Mouse (Mus musculus) layer of hippocampus, adult 18-20 months (tissue): ENCODE results near the gene Myo16. TPM values are rescaled to one million over a fixed set of nuclear protein-coding genes. Genes with fewer than 3 reads are reported as not detected.

Experiments
- DNase-seq, 2 experiments: peaks; one replicate each; pipeline ENCODE4 v3.0.0; 2022; ENCODE audit warnings: low spot score in 2 of 2
- total RNA-seq, 2 experiments: library from RNA; stranded (reverse); gene quantifications; 2 replicates each; pipeline ENCODE4 v1.2.3; 2021

Myo16 gene
- total RNA-seq, 2 experiments from 2014 or later: 20.0 to 20.1 TPM

DNA sequence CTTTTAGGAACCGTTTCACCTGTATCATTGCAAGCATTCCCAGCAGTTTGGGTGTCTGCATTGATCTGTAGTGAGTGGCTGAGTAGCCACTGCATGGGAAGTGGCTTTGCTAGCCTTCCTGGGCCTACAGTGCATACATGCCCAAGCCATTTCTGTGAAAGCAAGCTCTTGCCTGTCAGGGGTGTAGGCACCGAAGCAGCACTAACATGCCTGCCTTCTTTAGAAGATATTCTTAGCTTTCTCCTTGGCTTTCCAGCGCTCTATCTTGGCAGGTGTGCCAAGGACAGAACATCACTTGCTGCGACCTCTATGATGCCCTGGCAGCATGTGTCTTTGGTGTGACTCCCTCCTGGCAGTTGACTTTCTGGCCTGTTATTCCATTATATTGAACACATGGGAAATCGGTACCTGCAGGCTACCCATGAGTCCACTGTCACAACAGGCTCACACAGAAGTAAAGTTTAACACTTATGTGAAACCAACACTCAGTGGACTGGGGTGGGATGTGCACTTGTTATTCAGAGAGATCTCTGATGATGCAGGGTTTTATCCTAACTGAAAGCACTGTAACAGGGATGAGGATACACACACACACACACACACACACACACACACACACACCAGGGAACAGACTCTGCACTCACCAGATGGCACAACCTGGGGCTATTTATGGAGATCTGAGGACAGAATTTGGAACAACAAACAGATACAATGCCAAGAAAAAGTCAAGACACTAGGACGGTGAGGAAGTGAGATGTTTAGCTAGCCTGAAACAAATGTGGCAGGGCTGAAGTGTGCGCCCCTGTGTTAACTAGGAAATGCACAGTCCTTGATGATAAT is 21.4 kb downstream of the Myo16 start:
- DNase-seq: no peak

DNA sequence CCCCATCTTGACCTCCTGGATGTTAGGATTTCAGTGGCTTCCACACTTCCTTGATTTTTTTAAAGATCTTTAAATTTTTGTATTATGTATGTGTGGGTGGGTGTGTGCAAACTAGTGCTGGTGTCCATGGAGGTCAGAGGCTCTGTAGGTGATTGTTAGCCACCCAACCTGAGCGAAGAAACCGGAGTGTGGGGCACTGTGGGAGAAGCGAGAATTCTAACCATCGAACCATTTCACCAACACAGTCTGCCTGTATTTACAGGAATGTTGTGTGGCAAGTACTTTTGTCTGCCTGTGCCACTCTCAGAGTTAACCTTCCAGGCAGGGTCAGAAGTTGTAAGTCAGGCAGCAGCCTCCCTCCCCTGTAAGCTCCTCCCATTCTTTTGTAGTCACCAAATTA is 22.3 kb downstream of the Myo16 start:
- no peak for DNase-seq

DNA sequence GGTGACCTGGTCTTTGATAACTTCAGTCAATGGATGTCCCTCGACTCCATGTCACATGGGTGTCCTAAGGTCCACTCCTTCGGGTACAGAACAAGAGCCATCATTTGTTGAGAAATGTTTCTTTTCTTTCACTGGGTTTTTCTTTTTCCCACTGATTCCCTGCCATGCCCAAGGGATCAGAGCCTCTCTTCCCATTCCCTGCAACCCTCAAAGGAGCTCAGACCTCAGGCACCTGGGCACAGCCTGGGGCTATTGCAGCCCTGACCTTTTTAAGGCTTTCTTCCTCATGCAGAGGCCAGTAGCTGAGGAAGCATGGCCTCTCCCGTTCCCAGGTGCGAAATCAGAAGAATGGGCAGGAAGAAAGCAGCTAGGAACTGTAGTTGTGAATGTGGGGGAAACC is 23.4 kb downstream of the Myo16 start:
- DNase-seq: no peak

DNA sequence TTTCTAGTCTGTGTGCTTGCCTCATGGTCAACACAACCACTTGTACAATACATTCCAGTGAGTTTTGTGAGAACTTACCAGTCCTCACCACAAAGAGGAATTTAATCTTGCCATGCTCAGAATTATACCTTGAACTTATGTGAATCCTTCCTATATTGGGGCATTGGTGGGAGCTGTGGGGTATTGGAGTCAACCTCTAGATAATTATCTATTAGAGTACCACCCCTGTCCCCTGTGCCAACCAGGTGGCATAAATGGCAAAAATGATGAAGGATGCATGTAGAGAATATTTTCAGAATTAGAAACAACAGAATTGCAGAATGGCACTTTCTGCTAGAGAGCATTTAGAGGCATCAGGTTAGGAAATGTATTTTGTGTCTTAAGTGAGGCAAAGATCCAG is 25.3 kb downstream of the Myo16 start:
- no peak for DNase-seq

DNA sequence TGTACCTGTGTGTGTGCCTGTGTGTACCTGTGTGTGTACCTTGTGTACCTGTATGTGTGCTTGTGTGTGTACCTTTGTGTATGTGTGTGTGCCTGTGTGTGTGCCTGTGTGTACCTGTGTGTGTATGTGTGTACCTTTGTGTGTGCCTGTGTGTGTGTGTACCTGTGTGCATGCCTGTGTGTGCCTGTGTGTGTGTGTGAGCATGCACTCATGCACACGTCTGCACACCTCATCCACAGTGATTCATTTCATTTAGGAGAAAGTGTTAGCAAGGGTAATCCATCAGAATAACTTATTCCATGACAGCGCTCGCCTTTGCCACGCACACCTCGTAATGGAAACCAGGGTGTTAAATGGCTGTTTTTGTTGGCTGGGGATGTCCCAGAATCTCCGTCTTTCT is 36.9 kb downstream of the Myo16 start:
- no peak for DNase-seq

DNA sequence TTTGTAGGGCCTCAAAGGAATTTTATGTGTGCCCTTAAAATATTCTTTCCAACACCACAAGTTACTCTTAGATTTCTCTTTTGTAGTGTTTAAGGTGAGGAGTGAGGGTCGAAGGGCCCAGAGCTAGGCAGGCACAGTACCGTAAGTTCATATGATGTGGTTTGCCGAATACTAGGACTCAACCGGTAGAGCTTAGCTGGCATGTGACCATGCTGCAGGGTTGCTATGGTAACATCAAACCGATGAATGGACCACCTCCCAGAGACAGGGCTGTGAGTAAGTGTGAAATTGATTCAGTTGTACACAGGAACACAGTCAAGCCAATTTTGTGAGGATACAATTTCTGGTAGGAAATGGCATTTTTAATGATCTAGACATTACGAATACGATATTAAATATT is 44.5 kb downstream of the Myo16 start:
- DNase-seq: peak; percentile 7 to 51

DNA sequence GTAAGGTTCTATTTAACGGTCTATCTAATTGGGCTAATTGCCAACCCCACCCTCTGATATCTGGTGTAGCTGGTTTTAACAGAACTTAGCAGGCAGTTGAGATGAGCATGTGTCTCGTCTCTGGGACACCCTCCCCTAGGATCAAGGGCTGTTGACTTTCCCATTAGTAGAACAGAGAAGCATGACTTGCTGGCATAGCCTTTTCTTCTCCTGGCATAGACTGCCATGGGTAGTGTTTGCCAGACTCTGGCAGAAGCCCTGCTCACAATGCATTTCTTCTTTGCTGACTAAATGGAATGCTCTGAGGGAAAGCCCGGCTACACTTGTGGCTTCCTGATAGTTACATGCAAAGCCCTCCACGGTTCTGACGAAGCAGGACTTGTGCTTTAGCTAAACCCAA is 45.6 kb downstream of the Myo16 start:
- peak; percentile 5 to 22 for DNase-seq

DNA sequence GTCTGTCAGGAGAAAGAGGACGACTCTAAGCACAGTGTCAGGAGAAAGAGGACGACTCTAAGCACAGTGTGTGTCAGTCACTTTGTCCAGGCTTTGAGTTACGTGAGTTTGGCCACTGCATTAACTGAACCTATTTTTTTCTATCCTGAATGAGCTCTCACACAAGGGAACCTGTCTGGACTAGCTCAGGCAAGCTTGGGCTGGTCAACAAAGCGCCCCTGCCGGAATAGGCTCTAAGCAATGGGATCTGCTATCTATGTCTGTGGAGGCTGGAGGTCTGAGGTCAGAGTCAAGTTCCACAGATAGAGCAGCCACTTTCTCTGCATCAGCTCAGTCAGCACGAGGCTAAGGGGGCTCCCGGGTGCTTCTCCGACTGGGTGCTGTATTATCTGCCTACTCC is 46.3 kb downstream of the Myo16 start:
- no peak for DNase-seq

DNA sequence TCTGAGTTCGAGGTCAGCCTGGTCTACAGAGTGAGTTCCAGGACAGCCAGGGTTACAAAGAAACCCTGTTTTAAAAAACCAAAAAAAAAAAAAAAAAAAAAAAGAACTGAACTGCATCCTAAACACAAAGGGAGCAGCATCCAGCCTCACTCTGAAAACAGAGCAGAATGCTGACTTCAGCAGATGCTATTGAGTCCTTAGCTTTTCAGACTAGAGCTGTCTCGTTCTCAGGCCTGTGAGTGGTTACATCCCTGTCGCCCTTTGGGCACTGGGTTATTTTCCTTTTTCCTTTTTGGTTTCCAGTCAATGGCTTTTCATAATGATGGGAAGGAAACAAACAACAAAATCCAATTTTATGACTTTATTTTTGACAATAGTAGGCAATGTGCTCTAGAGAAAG is 61.3 kb downstream of the Myo16 start:
- DNase-seq: no peak

DNA sequence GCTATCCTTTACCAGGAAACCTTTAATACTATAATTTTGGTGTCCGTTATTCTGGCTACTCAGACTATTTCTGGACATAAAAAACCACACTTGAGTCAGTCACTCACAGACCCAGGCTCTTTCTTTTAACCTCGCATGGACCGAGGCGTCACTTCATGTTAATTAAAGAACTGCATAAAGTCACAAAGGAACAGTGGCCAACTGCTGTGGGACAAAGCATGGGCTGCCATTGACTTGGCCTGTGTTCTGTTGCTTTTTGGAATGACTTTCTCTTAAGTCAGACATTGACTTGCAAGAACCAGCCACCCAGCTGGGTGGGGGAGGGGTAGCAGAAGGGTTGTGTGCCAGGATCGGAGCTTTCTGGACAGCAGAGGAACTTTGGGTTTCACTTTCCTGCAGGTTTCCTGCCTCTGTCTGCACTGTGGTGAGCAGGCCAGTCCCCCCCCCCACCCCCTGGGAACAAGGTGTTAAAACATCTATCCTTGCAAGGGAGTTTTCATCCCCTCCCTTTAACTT is 66.1 kb downstream of the Myo16 start:
- DNase-seq: no peak

DNA sequence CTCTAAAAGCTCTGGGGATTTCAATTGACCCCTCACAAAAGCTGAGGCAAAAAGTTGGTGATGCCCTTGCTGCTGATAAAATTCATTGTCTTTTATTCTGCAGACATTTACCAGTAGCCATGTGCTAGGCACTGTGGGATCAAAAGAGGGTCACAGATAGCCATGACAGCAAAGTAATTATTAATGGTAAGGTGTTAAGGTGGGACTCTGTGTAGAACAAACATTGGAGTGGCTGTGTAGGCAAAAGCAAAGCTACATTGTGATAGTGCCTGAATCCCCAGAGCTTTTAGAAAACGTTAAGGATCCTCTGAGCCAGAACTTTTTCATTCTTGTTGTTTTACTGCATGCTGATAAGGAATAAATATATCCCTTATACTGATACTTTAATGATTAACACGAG is 69.1 kb downstream of the Myo16 start:
- no peak for DNase-seq

DNA sequence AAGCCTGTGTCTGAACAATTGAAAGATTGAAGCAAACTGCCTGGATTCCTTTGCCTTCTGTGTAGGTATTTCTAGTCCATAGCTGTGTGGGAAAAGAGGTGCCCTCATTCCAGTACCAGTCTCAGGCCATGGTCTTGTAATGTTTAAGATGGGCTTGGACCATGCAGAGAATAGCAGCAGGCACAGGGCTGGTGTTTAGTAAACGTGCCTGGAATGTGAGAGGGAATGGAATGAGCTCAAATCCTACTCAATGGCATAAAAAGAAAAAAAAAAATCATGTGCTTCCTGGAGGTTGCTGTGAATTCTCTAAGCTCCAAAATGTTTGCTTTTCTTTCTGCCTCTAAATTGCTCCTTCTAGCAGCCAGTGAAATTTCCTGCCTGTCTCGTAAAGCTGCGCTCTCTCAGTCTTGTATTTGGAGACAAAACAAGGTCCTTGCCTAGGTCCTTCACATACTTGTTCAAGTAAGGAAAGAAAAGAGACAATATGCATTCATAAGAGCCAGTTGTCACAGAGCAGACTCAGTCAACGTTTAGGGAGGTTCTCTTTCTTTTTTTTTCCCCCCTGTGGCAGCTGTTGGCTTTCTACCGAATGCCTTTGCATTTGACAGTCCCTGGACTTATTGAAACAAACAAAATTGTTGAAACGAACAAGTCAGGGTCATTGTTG is 70.0 kb downstream of the Myo16 start:
- DNase-seq: no peak

DNA sequence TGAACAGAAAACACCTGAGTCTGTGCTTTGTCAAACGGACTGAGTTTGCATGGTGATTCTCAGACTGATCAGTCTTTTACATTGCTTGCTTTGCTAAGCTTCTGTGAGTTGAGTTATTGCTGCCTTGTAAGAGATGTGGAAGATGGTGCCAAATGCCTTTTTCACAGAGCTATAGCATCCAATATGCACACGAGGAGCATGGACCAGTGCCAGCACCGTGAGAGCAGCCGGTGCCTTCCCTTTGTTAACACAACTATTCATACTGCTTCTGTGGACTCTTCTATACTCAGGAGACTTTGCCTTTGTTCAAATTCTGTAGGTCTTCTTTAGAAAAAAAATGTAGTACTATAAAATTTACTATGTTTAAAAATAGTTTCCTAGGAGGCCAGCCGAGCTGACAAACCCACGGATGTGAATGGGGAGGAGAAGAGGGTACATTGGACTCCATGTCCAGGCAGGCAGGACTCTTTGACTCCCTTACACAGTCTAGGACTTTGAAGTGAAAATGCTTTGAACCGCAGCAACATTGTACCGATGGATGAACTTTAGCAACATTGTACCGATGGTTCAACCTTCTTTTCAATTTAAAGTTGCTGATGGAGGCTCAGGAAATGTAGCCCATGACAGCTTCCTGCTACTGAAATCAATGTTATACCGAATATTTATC is 70.7 kb downstream of the Myo16 start:
- DNase-seq: no peak

DNA sequence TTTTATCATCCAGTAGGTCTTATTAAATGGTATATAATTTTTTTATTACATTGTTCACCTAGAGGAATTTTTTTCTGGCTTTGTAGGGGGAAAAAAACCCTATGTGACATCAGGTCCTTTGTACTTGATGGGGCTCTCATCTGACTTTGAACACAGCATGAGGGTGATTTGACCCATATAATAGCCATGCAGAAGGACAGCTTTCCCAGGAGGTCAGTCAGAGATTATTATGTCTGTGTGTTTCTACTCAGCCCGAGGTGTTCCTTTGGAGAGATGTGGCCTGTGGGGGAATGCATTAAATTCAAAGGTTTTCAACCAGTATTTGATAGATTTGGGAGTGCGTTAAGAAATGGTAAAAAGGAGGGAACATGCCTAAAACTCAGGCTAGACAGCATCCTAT is 71.3 kb downstream of the Myo16 start:
- no peak for DNase-seq

DNA sequence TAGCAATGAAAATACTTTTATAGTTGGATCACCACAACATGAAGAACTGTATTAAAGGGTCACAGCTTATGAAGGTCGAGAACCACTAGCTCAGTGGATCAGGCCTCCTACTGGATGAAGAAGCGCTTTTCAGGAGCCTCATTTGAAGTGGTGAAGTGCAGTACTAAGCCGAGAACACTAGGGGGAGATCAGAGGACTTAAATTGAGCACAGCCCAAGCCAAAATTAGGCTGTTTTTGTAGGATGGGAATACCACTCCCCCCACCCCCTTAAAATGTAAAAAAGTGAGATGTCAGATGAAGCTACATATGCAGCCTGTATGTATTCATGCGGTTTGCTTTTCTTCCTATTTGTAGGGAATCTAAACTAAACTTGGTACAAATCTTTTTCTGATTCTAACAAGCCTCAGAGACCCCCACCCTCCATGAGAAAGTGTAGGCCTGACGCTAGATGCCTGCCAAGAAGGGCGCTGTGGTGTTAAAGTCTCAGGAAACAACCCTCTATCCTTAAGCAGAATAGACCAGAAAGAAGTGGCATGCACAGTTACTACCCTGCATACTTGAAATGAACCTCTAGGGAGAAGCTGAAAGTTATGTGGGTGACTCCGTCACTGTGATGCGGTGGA is 77.1 kb downstream of the Myo16 start:
- peak; percentile 31 to 69 for DNase-seq

DNA sequence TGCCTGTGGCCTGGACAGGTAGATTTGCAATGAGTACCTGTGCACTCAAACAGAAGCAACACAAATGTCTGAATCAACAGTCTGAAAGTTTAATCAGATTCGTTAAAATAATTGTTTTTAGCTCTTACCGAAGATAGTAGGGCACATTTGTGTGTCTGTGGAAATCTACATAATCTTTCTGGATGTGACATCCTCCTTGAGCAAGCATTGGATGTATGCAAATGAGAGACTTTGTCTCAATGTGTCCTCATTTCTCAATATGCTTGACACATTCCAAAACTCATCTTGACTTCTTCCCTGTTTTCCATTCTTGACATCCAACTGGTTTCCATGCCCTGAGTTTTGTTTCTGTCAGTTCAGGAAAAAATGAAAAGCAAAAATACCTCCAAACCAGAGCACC is 80.8 kb downstream of the Myo16 start:
- DNase-seq: no peak

DNA sequence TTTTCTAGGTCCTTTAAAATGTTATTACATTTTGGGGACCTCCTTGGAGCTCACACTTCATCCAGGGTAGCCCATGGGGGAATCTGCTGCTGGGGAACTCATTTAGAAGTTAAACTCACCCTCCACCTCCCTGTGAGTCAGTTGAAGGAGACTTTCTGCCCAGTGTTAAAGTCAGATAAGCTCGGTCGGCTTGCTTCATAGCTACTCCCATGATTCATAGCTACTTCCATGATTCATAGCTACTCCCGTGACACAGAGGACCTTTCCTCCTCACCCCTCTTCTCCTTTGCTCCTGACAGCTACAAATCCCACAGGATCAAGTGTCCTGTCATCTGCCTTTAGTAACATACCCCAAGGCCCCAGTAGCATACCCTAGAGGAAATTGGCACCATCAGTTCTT is 89.6 kb downstream of the Myo16 start:
- DNase-seq: no peak

DNA sequence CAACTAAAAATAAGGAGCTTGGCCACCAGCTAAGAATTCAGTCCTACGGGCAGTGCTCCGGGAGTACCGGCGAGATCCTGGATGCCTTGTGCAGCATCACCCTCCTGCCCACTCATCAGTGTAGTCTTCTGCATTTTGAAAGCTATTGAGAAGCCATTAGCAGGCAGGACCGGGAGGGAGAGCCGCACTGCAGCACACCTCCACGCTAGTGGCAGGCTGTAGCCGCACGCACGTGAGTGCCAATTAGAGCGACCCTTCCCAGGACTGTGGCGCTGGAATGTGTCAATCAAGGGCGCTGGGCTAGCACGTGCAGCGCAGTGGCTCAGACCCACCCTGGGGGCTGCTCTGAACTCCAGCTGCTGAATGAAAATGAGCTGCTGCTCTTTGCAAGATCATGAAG is 95.4 kb downstream of the Myo16 start:
- peak; percentile 5 to 11 for DNase-seq

DNA sequence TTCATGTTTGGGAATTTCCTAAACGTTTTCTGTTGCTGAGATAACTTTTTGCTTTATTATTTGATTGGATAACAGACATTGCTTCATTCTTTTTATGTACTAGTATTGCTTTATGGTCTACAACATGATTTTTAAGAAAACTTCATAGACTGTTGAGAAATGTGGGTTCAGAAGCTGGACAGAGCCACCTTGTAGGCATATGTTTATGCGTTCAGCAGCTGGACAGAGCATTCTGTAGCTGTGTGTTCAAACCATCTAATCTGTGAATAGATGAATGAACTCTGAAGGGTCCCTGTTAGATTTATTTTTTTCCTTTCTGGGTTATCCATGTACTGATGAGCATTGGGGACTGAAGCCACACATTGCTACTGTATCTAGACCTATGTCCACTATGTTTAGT is 102.0 kb downstream of the Myo16 start:
- DNase-seq: no peak

DNA sequence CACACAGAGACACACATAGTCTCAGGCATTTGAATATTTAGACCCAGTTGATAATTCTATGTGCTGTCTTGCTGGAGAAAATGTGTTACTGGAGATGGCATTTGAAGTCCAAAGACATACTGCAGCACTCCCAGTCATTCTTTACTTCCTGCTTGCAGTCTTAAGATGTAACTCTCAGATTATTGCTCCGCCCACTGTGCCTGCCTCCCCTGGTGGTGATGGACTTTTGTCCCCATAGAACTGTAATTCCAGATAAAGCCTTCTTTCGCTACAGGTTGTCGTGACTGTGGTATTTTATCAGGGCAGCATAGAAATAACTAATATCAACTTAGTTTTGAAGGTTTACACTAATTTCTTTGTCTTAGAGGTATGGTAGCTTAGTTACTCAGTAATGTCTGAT is 102.9 kb downstream of the Myo16 start:
- no peak for DNase-seq

DNA sequence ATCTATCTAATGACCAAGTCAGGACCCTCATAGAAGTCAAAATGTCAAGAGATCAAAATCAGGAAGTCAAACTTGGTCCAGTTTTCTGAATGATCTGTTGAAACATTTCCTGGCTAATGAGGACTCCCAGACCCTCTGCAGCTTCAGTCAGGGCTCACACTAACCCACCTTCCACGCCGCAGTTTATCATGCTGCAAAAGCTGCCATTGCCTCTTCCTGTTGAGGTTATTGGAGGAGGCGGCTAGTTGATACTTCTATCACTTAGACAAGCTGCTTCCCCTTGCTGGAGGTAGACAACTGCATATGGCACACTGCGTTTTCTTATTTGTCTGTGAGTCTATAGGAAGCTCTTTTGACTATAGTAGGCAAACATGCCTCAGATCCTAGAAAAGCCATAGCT is 116.4 kb downstream of the Myo16 start:
- no peak for DNase-seq

DNA sequence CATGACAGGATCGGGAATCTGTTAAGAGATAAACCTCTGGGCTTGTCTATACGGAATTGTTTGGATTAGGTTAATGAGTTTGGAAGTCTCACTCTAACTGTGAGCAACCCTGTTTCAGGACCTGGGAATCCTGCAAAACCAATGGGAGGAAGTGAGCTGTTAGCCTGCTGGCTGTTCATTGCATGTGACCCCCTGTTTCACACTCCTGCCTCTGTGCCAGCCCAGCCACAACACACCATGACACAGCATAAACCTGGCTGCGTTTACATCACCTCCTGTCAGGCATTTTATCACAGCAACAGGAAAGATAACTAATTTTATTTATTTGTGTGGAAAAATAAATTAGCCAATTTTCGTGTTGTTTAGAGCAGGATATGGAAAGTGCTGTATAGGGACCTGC is 138.9 kb downstream of the Myo16 start:
- no peak for DNase-seq
